Mouse (Mus musculus) embryonic fibroblast, embryonic 13.5 days (primary cell): ENCODE results near the gene Mrto4.

Experiments used
- CTCF ChIP-seq: IDR thresholded peaks from 2 replicates; pipeline ENCODE4 v1.5.1; 2011; ENCODE audit warnings: mild to moderate bottlenecking, control low read depth, low read length, moderate library complexity, borderline replicate concordance; ENCODE audit not compliant: insufficient read depth
- POLR2A ChIP-seq: IDR thresholded peaks from 2 replicates; pipeline ENCODE4 v1.6.1; 2011; ENCODE audit warnings: low read depth, mild to moderate bottlenecking, control low read depth, low read length, moderate library complexity

- no peak for TF ChIP-seq CTCF
- TF ChIP-seq POLR2A, result no peak
These were observed 39.7 kb downstream of the Mrto4 start for GRCm38 (mm10) chr4:139312632-139313031.
